Mouse (Mus musculus): ENCODE results near the gene Hyal3. TPM values are rescaled to one million over a fixed set of nuclear protein-coding genes. Genes with fewer than 3 reads are reported as not detected.

The Hyal3 gene
- polyA plus RNA-seq, 1 experiment from 2014 or later = 1.3 TPM

GRCm38 (mm10) chr9:107551117-107551889, 29.3 kb upstream of the Hyal3 start, which contains the start of gene Rassf1:
Gene Rassf1 (plus strand): TSS chr9:107551555.
- 2% methylated on average over 62 of the region's 63 CpGs for WGBS
- no peaks in the 10 kb centered on the region for H3K27me3 ChIP-seq (ENCODE audit: control insufficient read depth, insufficient read depth, low read length)
- peak within 1 kb of the TSS; percentile 69 for H3K27ac ChIP-seq (replicated peaks)
- H3K9ac ChIP-seq (ENCODE audit: low read length) = peak within 1 kb of the TSS; percentile 59
- TF ChIP-seq EP300 (optimal IDR thresholded peaks at IDR 0.05) (no peak), CTCF (IDR thresholded peaks at IDR 0.05; ENCODE audit: low read depth) (no peak)
- peak within 1 kb of the TSS; percentile 78 for H3K4me2 ChIP-seq (replicated peaks; ENCODE audit: low read depth)
- peak within 1 kb of the TSS; percentile 46 for H3K4me3 ChIP-seq (ENCODE audit: low read depth, low read length)
- DNase-seq (ENCODE audit: low spot score) (peak; percentile 80), ATAC-seq (ENCODE audit: low FRiP score, low TSS enrichment) (peak; percentile 43)
- H3K4me1 ChIP-seq (replicated peaks; ENCODE audit: control insufficient read depth, insufficient read depth) = peaks cover 19% of the 10 kb centered on the region
- H3K9me3 ChIP-seq (ENCODE audit: control insufficient read depth, low read length) = no peaks in the 10 kb centered on the region
- H3K36me3 ChIP-seq (ENCODE audit: control insufficient read depth, insufficient read depth, low read length) = no peaks in the 10 kb centered on the region

GRCm38 (mm10) chr9:107551890-107552355, 28.7 kb upstream of the Hyal3 start:
- H3K9me3 ChIP-seq (ENCODE audit: control insufficient read depth, low read length) = no peaks in the 10 kb centered on the region
- WGBS = 11% methylated on average over 8 of the region's 8 CpGs
- H3K4me1 ChIP-seq (replicated peaks; ENCODE audit: control insufficient read depth, insufficient read depth) = peaks cover 24% of the 10 kb centered on the region
- no peaks in the 10 kb centered on the region for H3K36me3 ChIP-seq (ENCODE audit: control insufficient read depth, insufficient read depth, low read length)
- H3K4me2 ChIP-seq (replicated peaks; ENCODE audit: low read depth) = peak overlapping the region; percentile 78
- H3K4me3 ChIP-seq (ENCODE audit: low read depth, low read length) = peak overlapping the region; percentile 46
- H3K9ac ChIP-seq (ENCODE audit: low read length) = peak overlapping the region; percentile 59
- TF ChIP-seq CTCF (IDR thresholded peaks at IDR 0.05; ENCODE audit: low read depth) = no peak
- TF ChIP-seq EP300 (optimal IDR thresholded peaks at IDR 0.05) = no peak
- no peak for DNase-seq (ENCODE audit: low spot score)
- no peaks in the 10 kb centered on the region for H3K27me3 ChIP-seq (ENCODE audit: control insufficient read depth, insufficient read depth, low read length)
- ATAC-seq (ENCODE audit: low FRiP score, low TSS enrichment) = no peak
- peak overlapping the region; percentile 69 for H3K27ac ChIP-seq (replicated peaks)

GRCm38 (mm10) chr9:107552690-107553393, 27.8 kb upstream of the Hyal3 start:
- Histone ChIP-seq H3K27me3 (ENCODE audit: control insufficient read depth, insufficient read depth, low read length) (no peaks in the 10 kb centered on the region), H3K36me3 (ENCODE audit: control insufficient read depth, insufficient read depth, low read length) (peaks cover 7% of the 10 kb centered on the region), H3K9me3 (ENCODE audit: control insufficient read depth, low read length) (no peaks in the 10 kb centered on the region), H3K4me3 (ENCODE audit: low read depth, low read length) (no peak overlapping the region), H3K4me1 (replicated peaks; ENCODE audit: control insufficient read depth, insufficient read depth) (peaks cover 22% of the 10 kb centered on the region), H3K4me2 (replicated peaks; ENCODE audit: low read depth) (peak overlapping the region; percentile 78; the same call in 1 of the 2 replicates), H3K9ac (ENCODE audit: low read length) (no peak overlapping the region), H3K27ac (replicated peaks) (peak overlapping the region; percentile 69; the same call in 1 of the 2 replicates)
- DNase-seq (ENCODE audit: low spot score) (no peak), ATAC-seq (ENCODE audit: low FRiP score, low TSS enrichment) (no peak)
- TF ChIP-seq EP300 (optimal IDR thresholded peaks at IDR 0.05) (no peak), CTCF (IDR thresholded peaks at IDR 0.05; ENCODE audit: low read depth) (no peak)
- WGBS = 73% methylated on average over 5 of the region's 5 CpGs

GRCm38 (mm10) chr9:107553541-107554318, 26.9 kb upstream of the Hyal3 start:
- Histone ChIP-seq H3K4me1 (replicated peaks; ENCODE audit: control insufficient read depth, insufficient read depth) (peaks cover 22% of the 10 kb centered on the region), H3K9ac (ENCODE audit: low read length) (peak overlapping the region; percentile 58), H3K27me3 (ENCODE audit: control insufficient read depth, insufficient read depth, low read length) (no peaks in the 10 kb centered on the region), H3K36me3 (ENCODE audit: control insufficient read depth, insufficient read depth, low read length) (peaks cover 16% of the 10 kb centered on the region), H3K4me2 (replicated peaks; ENCODE audit: low read depth) (peak overlapping the region; percentile 83), H3K4me3 (ENCODE audit: low read depth, low read length) (peak overlapping the region; percentile 69), H3K9me3 (ENCODE audit: control insufficient read depth, low read length) (no peaks in the 10 kb centered on the region), H3K27ac (replicated peaks) (peak overlapping the region; percentile 78)
- ATAC-seq (ENCODE audit: low FRiP score, low TSS enrichment) (peak; percentile 33; the same call in 1 of the 2 replicates), DNase-seq (ENCODE audit: low spot score) (no peak)
- WGBS = 7% methylated on average over 37 of the region's 37 CpGs
- no peak for TF ChIP-seq CTCF (IDR thresholded peaks at IDR 0.05; ENCODE audit: low read depth)
- no peak for TF ChIP-seq EP300 (optimal IDR thresholded peaks at IDR 0.05)

- TF ChIP-seq CTCF (IDR thresholded peaks at IDR 0.05; ENCODE audit: low read depth) (no peak; the same call in 1 of the 2 replicates), EP300 (optimal IDR thresholded peaks at IDR 0.05) (no peak)
- Histone ChIP-seq H3K4me3 (ENCODE audit: low read depth, low read length) (peak overlapping the region; percentile 69), H3K27ac (replicated peaks) (peak overlapping the region; percentile 97), H3K4me2 (replicated peaks; ENCODE audit: low read depth) (peak overlapping the region; percentile 83), H3K4me1 (replicated peaks; ENCODE audit: control insufficient read depth, insufficient read depth) (peaks cover 22% of the 10 kb centered on the region), H3K27me3 (ENCODE audit: control insufficient read depth, insufficient read depth, low read length) (no peaks in the 10 kb centered on the region), H3K9ac (ENCODE audit: low read length) (peak overlapping the region; percentile 85), H3K36me3 (ENCODE audit: control insufficient read depth, insufficient read depth, low read length) (peaks cover 22% of the 10 kb centered on the region), H3K9me3 (ENCODE audit: control insufficient read depth, low read length) (no peaks in the 10 kb centered on the region)
- DNase-seq (ENCODE audit: low spot score) (peak; percentile 98), ATAC-seq (ENCODE audit: low FRiP score, low TSS enrichment) (peak; percentile 91)
- under 1% methylated on average over 45 of the region's 53 CpGs for WGBS
Observed at GRCm38 (mm10) chr9:107554319-107554825, 26.2 kb upstream of the Hyal3 start.

Data from stomach, postnatal 0 days (tissue).